Mouse (Mus musculus) bone marrow, adult 2 months (tissue): ENCODE measurements around the gene Zfp941.

ENCODE experiments used
- CTCF ChIP-seq: fragments of 200-500 bp; IDR thresholded peaks from 2 replicates; pipeline ENCODE4 v1.5.1; 2011; ENCODE audit warnings: low read length, control low read depth; ENCODE audit not compliant: control insufficient read depth, insufficient read depth
- POLR2A ChIP-seq: fragments of 200-500 bp; IDR thresholded peaks from 2 replicates; pipeline ENCODE4 v1.6.1; 2011; ENCODE audit warnings: low read depth, mild to moderate bottlenecking, control low read depth, low read length, borderline replicate concordance; ENCODE audit not compliant: control insufficient read depth

DNA sequence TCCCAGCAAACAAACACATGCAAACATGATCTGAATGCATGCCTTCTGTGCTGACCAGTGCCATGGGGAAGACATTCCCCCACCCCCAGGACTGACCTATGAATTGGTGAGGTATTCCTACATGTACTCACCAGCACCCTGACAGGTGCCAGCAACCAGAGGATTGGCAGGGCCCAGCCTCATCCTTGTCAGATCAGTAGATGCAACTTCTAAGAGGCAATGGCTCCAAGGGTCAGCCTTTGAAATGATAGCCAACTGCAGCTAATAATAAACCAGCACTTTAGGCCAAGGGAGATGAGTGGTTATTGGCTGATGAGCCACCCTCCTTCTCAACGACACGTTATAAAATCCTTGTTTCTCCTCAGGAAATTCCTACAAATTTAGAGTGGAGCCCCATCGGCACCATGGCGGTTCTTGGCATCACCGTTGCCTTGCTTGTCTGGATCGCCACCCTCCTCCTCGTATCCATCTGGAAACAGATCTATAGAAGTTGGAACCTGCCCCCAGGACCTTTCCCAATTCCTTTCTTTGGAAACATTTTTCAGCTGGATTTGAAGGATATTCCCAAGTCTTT lies 58.4 kb downstream of the Zfp941 start, which contains the start of gene Cyp2e1:
- TF ChIP-seq CTCF (no peak), POLR2A (no peak)
